Mouse (Mus musculus): ENCODE results near the gene Rngtt.

DNA sequence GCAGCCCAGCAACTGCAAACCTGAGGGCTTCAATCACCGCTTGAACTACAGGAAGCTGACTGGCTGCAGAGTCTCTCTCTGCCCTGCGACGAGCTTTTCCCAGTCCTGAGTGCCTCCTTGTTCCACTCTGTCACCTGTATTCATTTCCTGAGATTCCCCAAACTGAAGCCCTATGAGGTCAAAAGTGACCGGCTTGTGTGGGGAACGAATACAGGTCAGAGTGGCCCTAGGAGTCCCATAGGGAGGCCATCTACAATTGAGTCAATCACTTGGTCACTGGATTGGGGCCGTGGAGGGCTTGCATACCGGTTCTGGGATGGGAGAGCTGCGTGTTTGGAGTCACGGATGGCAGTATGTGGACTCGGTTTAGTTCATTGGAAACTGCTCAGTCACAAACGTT lies 236.2 kb downstream of the Rngtt start:
- TF ChIP-seq POLR2A (IDR thresholded peaks at IDR 0.05; ENCODE audit: insufficient read depth, low read length) (no peak), CTCF (IDR thresholded peaks at IDR 0.05; ENCODE audit: low read depth, low read length) (no peak)

Data from ES-Bruce4 (cell line).